Mouse (Mus musculus): ENCODE data around the gene Hbq1a.

Gene Hbq1a

DNA sequence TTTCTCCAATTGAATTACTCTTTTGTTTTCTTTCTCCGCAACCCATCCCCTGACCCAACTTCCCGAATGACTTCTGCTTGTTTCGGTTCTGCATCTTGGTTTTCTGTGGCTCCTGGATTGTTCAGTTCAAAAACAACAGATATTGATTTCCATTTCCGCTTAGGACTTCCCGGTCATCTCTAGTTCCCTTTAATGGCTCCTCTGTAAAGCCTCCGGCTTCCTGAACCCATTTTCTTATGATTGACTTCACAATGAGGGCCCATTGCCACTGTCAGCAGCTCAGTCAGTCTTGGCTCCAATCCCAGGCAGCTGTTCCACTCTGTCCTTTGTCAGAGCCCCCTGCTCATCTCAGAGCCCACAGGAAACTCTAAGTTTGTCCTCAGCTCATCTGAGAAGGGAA, 31.2 kb downstream of the Hbq1a start:
- DNase-seq (ENCODE audit: low spot score), result peak; percentile 53

DNA sequence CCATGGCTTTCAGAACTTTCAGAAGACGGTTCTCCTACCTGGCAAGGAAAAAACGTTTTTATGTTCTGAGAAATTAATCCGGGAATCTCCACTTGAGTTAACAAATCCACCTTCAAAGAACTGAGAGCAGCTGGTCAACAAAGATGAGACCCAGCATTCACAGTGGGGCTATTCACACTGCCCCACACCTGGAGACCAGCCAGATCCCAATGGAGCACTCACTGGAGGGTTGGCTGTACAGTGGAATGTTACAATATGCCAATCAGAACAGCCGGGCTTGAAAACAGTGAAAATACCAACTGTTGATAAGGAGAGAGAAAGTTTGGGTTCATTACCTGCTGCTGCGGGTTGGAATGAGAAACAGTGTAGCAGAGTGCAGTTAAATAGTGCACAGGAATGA, 32.0 kb downstream of the Hbq1a start:
- DNase-seq (ENCODE audit: low spot score), result no peak

DNA sequence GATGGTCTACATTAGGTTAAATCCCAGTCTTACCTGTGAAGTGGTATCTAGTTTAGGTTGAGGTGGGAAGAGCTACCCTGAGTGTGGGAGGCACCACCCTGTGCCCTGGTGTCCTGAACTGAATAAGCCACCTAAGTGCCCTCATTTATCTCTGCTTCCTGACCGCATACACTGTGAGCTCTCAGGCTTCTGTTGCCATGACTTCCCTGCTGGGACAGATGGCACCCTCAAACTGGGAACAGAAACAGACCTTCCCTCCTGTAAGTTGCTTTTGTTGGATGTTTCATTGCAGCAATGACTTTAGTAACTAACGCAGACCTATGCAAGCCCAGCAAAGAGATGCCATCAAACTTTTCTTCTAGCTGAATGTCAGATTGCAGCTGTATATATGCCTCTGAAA, 33.4 kb downstream of the Hbq1a start:
- DNase-seq (ENCODE audit: low spot score), result no peak

DNA sequence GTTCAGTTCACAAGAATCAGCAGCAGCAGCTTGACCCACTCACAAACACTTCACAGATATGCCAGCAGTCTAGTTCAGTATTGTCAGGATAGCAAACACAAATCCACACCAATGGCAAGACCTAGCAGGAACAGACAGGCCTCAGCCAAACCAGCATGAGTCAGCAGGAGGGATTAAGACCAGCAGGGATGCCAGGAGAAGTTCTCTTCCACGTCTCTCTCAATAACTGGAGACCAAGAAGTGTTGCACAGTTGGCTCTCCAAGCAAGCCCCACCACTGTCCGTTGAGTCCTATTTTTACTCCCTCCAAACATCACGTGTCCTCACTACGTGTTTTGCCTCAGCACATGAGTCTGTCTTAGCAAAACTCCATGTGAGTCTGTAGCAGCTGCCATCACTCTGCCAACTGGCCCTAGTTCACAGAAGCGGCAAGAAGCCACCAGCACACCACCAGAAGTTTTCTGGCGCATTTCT, 36.6 kb downstream of the Hbq1a start:
- peak; percentile 50 for DNase-seq (ENCODE audit: low spot score)

DNA sequence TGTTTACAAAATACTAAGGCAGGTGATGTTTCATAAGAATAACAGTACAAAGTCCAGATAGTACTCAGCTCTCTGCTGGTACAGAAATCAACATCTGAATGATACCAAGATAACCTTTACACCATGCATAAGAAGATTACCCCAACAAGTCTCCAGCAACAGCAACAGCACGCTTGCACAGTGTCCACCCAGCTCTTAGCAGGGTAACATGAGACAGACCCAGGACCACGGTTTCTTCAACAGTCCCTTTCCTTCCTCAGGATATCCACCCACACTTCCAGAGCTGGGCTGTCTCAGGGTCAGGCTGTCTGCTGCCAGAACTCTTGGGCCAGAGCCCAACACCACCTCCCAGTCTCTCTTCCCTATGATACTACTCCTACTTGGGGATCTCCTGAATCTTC, 39.3 kb downstream of the Hbq1a start:
- DNase-seq (ENCODE audit: low spot score), result peak; percentile 66

DNA sequence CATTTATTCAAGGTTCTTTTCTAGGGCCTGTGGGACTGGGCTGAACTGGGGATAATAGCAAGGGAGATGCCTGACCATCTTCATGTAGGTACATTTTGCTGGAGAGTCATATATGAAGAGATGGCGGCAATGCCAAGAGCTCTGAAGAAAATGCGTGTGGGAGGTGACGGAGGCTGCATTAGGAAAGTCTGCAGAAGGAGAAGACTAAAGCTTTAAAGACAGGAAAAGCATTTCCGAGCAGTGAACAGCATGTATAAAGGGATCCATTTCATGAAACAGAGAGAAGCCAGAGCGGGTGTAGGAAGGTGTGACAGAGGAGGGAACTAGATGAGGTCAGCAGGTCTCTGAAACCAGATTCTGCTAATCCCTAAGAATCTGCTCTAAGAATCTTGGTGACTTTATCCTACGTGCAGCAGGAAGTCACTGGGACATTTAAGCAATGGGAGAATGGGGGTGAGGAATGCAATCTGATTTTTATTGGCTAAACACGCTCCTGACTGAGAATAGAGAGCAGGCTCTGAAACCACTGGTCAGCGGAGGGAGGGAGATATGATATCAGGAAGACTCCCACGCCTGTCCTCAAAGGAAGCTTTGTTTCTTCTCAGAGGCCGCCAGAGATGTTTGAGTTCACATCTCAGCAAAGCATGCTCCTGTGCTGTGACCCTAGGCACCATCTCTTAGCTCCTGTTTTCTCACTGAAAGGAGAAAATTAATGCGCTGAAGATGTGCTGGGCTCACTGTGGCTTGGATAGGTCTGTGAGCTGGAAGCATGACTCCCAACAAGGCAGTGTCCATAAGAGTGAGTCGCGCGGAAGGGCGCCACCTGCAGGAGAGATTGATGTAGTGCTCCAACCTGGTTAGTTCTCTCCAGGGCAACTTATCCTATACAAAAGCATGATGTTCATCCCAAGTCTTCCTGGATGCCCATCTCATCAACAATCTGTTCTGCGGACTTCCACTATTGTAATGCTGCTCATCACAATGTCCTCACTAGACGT, 40.9 kb downstream of the Hbq1a start:
- DNase-seq (ENCODE audit: low spot score), result no peak

DNA sequence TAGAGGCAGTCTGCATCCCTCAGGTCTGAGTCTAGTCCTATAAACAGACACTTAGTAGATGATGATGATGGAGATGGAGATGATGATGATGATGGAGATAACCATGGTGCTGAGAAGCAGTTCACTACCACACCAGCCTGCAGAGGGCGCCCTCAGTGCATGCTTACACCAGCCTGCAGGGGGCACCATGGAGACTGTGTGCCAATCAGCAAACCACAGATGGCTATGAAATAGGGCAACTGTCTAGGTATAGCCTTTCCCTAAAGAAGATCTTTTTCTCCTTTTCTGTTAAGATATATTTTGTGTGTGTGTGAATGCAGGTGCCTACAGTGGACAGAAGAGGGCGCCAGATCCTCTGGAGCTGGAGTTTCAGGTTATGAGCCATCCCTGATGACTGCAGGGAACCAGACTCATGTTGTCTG, 42.9 kb downstream of the Hbq1a start:
- no peak for DNase-seq (ENCODE audit: low spot score)

DNA sequence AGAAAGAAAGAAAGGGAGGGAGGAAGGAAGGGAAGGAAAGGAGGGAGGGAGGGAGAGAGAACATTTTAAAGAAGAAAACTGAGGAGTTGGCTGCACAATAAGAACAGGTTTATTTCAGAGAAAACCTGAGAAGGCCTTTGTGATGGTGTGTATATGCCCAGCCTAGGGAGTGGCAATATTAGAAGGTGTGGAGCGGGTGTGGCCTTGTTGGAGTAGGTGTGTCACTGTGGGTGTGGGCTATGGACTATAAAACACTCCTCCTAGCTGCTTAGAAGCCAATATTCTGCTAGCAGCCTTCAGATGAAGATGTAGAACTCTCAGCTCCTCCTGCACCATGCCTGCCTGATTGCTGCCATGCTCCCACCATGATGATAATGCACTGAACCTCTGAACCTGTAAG, 43.5 kb downstream of the Hbq1a start:
- DNase-seq (ENCODE audit: low spot score), result no peak

DNA sequence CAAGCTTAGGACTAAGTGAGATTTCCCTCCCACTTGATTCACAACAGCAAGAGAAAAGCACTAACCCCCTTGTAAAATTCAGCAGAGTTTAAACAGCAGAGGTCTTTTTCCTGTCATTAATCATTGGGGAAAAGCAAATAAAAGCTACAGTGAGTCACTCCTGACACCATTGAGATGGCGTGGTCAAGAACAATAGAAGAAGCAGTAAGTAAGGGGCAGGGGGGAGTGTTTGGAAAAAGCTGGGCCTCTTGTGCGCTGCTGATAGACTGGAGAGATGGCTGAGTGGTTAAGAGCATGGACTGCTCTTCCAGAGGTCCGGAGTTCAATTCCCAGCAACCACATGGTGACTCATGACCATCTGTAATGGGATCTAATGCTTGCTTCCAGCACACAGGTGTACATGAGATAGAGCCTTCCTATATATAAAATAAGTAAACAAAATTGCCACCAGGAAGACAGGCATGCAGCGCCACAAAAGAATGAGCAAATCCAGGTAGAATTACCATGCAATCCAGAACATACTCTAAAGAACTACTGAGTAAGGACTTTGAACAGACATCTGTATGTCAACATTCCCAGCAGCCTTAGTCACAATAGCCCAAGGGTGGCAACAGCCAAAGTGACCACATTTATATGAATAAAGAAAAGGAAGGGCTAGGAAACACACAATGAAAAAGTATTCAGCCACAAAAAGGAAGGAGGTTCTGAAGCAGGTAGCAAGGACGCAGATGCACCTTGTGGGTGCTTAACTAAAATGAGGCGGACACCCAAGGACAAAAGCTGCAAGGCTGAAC, 45.8 kb downstream of the Hbq1a start:
- no peak for DNase-seq (ENCODE audit: low spot score)

DNA sequence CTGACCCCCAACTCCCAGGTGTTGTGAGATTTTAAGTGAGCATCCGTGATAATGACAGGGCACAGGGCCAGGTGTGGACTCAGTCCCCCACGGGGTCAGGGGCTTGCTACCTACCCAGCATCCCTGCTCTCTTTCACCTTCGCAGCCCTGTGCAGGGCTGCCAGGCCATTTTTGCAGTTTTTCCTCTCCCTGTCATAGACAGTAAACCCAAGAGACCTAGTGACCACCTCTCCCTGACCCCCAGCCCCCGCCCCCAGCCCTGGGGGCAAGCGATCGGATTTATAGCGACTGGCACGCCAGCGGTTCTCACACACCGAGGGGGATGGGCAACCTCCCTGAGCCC, 47.4 kb downstream of the Hbq1a start:
- no peak for DNase-seq (ENCODE audit: low spot score)

DNA sequence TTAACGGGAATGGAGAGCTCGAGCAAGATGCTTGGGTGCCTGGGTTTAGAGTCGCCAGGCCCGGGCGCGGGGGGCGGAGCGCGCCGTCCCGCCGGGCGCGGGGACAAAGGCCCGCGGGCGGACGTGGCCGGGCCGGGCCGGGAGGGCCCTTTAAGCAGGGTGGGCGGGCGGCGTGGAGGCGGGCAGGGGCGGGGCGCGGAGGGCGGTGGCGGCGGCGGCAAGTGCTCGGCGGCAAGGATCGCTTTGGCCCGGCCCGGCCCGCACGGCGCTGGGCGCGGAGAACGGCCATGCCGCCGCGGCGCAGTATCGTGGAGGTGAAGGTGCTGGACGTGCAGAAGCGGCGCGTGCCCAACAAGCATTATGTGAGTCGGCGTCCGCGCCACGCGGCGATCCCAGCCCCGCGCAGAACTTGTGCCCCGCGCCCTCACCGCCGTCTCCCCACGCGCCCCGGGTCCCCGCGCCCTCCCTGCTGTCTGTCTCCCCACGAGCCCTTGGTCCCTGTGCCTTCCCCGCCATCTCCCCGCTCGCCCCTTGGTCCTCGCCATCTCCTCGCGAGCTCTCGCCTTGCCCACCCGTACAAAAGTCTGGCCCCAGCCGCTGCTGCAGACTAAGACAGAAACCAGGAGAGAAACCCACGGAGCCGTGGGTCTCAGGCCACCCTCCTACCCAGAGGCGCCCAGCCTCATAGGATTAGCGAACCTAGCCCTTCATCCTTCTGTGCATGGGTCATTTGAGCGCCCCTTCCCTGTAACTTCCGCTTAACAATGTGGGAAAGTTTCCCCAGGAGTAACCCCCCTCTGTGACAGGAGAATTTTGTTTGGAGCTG, 48.0 kb downstream of the Hbq1a start, which contains the start of gene Sh3pxd2b:
Sh3pxd2b (plus strand) TSS at position 214 of the 826 bp plus-strand sequence.
- no peak for DNase-seq (ENCODE audit: low spot score)

DNA sequence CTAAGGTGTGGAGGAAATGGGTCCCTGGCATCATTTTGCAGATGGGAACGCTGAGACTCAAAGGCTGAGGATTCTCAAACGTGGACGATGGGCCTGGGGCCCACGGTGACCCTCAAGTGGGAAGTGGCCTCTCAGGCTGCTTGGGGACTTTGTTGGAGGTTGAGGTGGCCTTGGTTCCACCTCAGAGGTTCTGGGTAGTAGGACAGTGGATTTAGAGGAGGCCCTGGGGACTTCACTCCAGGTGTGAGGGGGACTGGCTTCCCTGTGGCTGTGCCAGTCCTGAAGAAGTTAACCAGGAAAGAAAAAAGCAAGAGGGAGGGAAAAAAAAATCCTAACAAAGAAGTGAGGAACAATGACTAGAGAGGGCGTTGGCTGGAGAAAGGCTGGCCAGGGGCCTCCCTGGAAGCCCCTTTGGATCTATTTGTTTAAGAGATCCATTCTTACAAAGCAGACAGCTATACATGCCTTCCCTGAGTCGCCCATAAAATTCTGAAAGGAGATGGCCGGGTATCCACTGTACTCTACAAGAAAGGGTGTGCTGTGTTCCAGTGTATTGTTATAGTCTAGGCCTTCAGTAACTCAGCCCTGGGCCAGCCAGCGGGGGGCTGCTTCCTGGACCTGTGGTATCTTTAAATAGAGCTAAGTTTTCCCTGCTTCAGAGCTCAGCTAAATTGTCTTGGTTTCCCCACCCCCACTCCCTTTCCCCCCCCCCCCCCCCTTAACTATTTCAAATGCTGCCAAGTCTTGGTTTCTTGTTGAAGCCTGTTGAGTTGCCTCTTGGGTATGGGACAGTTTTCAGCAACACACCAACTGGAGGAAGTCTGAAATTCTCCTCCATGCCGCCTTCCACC, 48.8 kb downstream of the Hbq1a start:
- DNase-seq (ENCODE audit: low spot score), result no peak

DNA sequence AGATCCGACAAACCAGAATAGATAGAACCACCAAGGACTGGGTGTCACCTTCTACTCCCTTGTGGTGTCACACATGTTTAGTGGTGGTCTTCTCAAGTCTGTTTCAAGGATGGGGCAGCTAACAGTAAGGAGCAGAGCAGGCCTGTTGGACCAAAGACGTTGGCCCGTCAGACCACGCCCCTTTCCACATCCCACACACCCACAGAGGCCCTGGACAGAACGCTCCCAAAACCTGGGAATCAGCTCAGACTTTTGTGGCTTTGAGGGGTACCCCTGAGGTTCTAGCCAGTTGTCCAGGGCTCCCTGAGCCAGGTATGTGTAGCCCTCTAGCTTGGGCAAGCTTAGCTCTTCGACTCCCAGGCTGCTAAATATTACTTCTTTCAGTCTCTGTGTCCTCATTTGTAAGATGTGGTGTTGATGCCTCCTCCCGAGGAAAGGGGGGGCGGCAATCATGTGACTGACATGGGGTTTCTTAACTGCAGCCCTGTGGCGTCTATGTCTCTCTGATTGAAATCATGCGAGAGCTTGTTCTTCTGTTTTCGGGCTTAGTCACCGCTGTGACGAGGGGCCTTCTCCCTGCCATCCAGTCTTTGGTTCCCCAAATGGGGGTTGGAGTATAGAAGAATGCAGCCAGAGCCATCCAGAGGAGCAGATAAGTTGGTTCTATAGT, 49.5 kb downstream of the Hbq1a start:
- peak; percentile 35 for DNase-seq (ENCODE audit: low spot score)

Data from lung, postnatal 25 days (tissue).